Mouse (Mus musculus) layer of hippocampus, postnatal 25 days (tissue): ENCODE measurements around the gene Syt1. TPM values are rescaled to one million over a fixed set of nuclear protein-coding genes. Genes with fewer than 3 reads are reported as not detected.

Experiments used
- DNase-seq, 2 experiments: peaks; one replicate each; pipeline ENCODE4 v3.0.0; 2022; ENCODE audit warnings: mixed read lengths in 2 of 2, low spot score in 1 of 2; ENCODE audit errors: extremely low spot score in 1 of 2
- total RNA-seq, 2 experiments: library from RNA; stranded (reverse); gene quantifications; 2 replicates each; pipeline ENCODE4 v1.2.3; 2021

Gene Syt1
- total RNA-seq, 2 experiments from 2014 or later, result 942 to 986 TPM

- no peak for DNase-seq
These were observed 555.6 kb downstream of the Syt1 start for GRCm38 (mm10) chr10:108455204-108455603.

GRCm38 (mm10) chr10:108454691-108455117, 556.1 kb downstream of the Syt1 start:
- no peak for DNase-seq

GRCm38 (mm10) chr10:108453561-108453960, 557.2 kb downstream of the Syt1 start:
- DNase-seq, result no peak

GRCm38 (mm10) chr10:108452421-108452820, 558.4 kb downstream of the Syt1 start:
- DNase-seq, result no peak

- no peak for DNase-seq
These were observed 559.3 kb downstream of the Syt1 start for GRCm38 (mm10) chr10:108451516-108451915.

- no peak for DNase-seq
These were observed 560.4 kb downstream of the Syt1 start for GRCm38 (mm10) chr10:108450401-108450800.

GRCm38 (mm10) chr10:108448421-108448820, 562.4 kb downstream of the Syt1 start:
- DNase-seq, result no peak
